Mouse (Mus musculus) activated CD4-positive, CD25-positive, alpha-beta regulatory T cell, adult 4 months (primary cell): ENCODE measurements at regions not wholly inside any gene's neighbourhood (a gene's known extent, or its start where the extent isn't known, plus 50 kb on each side); places are given as distances from the start of the nearest gene placed in this dataset.

Source experiments
- ATAC-seq: one replicate; pipeline ENCODE4 v1.8.0; 2017

- no peak for ATAC-seq
Measured at GRCm38 (mm10) chr5:77589252-77589651, 181.4 kb upstream of the Igfbp7 start.

- ATAC-seq = no peak
Measured at GRCm38 (mm10) chr5:77581702-77582101, 173.9 kb upstream of the Igfbp7 start.

GRCm38 (mm10) chr5:77581106-77581638, 173.3 kb upstream of the Igfbp7 start:
- ATAC-seq = no peak

- no peak for ATAC-seq
Measured at GRCm38 (mm10) chr5:77579826-77580745, 172.2 kb upstream of the Igfbp7 start.

GRCm38 (mm10) chr5:77576881-77577280, 169.0 kb upstream of the Igfbp7 start:
- no peak for ATAC-seq

GRCm38 (mm10) chr5:77575780-77576179, 167.9 kb upstream of the Igfbp7 start:
- no peak for ATAC-seq

GRCm38 (mm10) chr5:77570364-77570763, 162.5 kb upstream of the Igfbp7 start:
- no peak for ATAC-seq

GRCm38 (mm10) chr5:77568121-77568520, 160.3 kb upstream of the Igfbp7 start:
- ATAC-seq = no peak

- no peak for ATAC-seq
Measured at GRCm38 (mm10) chr5:77552580-77552979, 144.7 kb upstream of the Igfbp7 start.

GRCm38 (mm10) chr5:77552081-77552480, 144.2 kb upstream of the Igfbp7 start:
- ATAC-seq = no peak

GRCm38 (mm10) chr5:77546001-77546620, 138.3 kb upstream of the Igfbp7 start:
- no peak for ATAC-seq

- ATAC-seq = no peak
Measured at GRCm38 (mm10) chr5:77532261-77533015, 124.6 kb upstream of the Igfbp7 start.

GRCm38 (mm10) chr5:77530376-77530775, 122.5 kb upstream of the Igfbp7 start:
- ATAC-seq = no peak

- no peak for ATAC-seq
Measured at GRCm38 (mm10) chr5:77517252-77517651, 109.4 kb upstream of the Igfbp7 start.

- ATAC-seq = no peak
Measured at GRCm38 (mm10) chr5:77515448-77515847, 107.6 kb upstream of the Igfbp7 start.

GRCm38 (mm10) chr5:77502684-77503083, 94.8 kb upstream of the Igfbp7 start:
- no peak for ATAC-seq

- ATAC-seq = no peak
Measured at GRCm38 (mm10) chr5:77499949-77500460, 92.2 kb upstream of the Igfbp7 start.

GRCm38 (mm10) chr5:77494601-77495000, 86.8 kb upstream of the Igfbp7 start:
- ATAC-seq = no peak

GRCm38 (mm10) chr5:77488969-77489368, 81.1 kb upstream of the Igfbp7 start:
- no peak for ATAC-seq

- no peak for ATAC-seq
Measured at GRCm38 (mm10) chr5:77487837-77488827, 80.3 kb upstream of the Igfbp7 start.

- ATAC-seq = peak; percentile 80
Measured at GRCm38 (mm10) chr5:77483053-77483717, 75.3 kb upstream of the Igfbp7 start.
